Mouse (Mus musculus): Measurements from ENCODE around the gene Asb9. TPM values are rescaled to one million over a fixed set of nuclear protein-coding genes. Genes with fewer than 3 reads are reported as not detected.

The Asb9 gene
- not detected in 2 replicates for total RNA-seq (2015)
- not detected in 2 replicates for total RNA-seq (2017)

- no peak for ATAC-seq (replicated peaks; ENCODE audit: poor library complexity)
Observed at GRCm38 (mm10) chrX:164505709-164506498, at the start of gene Asb9. Gene Asb9, plus strand, starts transcription at chrX:164506327.

DNA sequence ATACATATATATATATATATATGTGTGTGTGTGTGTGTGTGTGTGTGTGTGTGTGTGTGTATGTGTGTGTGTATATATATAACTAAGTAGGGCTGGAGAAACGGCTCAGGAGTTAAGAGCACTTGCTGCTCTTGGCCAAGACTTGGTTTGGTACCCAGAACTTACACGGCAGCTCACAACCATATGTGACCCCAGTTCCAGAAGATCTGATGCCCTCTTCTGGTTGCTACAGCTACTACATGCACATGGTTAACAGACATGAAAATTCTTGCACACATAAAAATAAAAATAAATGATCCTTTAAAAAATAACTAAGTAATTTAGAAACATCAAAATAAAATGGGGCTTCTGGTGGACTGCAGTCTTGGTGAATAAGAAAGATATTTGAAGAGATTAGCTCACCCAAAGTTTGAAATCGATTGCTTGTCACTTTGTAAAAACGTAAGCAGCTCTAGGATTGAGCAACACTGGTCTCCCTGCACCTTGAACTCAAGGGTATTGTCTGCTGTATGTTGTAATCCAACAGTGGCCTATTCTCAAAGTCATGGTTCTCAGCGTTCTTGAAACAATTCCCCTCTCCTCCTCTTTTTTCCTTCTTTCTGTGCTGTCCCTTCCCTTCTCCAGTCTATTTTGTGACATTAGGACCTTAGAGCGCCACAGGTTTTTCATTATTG, 46.8 kb upstream of the Asb9 start:
- peak; percentile 69 for ATAC-seq (replicated peaks; ENCODE audit: poor library complexity)

- no peak for ATAC-seq (replicated peaks; ENCODE audit: poor library complexity)
Observed at GRCm38 (mm10) chrX:164502258-164502657, 3.9 kb upstream of the Asb9 start.

- no peak for ATAC-seq (replicated peaks; ENCODE audit: poor library complexity)
Observed at GRCm38 (mm10) chrX:164507068-164507467, 941 bp downstream of the Asb9 start.

DNA sequence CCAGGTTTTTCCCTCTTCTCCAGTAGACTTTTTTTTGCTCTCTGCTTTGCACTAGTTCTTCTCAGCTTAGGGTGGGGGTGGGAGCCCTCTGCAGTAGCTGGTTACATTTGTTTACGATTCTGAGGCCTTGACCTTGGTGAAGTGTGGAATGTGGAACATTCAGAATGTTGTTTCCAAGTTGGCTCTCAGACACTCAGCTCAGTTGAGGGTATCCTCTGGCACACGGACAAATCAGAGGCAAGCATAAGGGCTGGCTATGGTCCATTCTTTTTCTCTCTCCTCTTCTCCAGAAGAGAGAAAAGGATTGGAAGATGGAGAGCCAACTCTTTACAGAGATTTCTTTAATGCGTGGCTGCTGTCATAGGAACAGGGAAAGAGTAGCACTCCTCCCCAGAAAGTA, 2.6 kb downstream of the Asb9 start:
- ATAC-seq (replicated peaks; ENCODE audit: poor library complexity): no peak

DNA sequence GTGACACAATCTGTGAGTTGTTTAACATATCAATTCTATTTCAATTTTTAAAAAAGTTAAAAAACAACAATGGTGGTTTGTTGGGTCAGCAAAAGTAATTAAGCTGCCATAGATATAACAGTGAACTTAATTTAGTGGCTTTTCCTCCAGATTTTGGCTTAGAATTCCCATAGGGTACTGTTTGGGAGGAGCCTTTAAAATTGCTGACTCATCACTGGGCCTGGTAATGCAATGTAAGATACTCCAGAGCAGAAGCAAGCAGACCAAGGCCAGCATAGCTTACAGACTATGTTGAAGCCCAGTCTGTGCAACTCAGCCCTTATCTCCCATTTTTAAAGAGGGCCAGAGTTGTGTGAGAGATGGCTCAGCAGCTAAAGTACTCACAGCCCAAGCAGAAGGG, 16.0 kb downstream of the Asb9 start:
- ATAC-seq (replicated peaks; ENCODE audit: poor library complexity): no peak

- no peak for ATAC-seq (replicated peaks; ENCODE audit: poor library complexity)
Observed at GRCm38 (mm10) chrX:164526566-164526965, 20.4 kb downstream of the Asb9 start.

- peak; percentile 65; the same call in 1 of the 2 replicates for ATAC-seq (replicated peaks; ENCODE audit: poor library complexity)
Observed at GRCm38 (mm10) chrX:164541436-164542317, 35.5 kb downstream of the Asb9 start.

DNA sequence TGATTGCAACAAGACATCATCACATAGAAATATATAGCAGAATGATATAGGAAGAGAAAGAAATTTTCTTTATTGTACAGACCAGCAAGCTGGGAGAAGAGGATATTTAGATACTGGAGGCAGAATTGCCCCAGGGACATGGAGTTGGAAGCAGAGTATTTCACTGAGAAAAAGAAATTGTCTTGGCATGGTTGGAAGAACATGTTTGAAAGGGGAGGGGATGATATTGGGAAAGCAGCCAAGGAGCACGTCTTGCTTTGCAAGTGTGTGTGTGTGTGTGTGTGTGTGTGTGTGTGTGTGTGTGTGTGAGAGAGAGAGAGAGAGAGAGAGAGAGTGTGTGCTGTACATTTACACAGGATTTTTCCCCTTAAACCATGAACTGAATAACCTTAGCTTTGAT, 64.1 kb downstream of the Asb9 start:
- no peak for ATAC-seq (replicated peaks; ENCODE audit: poor library complexity)

DNA sequence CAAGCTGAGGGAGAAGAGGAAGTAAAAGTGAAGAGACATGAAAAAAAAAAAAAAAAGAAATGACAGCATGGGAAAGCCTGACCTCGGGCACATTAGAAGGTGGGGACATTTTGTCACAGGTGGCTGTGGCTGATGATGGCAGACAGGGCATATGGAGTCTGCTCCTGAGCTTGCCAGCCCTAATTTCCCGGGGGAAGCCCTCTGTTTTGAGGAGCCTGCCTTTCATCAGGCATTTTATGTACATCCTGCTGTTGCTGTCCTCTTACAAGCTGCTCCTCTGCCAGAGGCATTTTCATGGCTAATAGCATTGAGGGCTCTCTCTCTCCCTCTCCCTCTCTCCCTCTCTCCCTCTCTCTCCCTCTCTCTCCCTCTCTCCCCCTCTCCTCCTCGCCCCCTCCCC, 70.8 kb downstream of the Asb9 start:
- no peak for ATAC-seq (replicated peaks; ENCODE audit: poor library complexity)

Other genes starting within 250 kb of the Asb9 start
- 4.1 and 5.0 TPM in 2 replicates for gene Bmx, start 248.1 kb upstream of the Asb9 start, total RNA-seq (2015)
- 4.4 and 9.0 TPM in 2 replicates for gene Bmx, start 248.1 kb upstream of the Asb9 start, total RNA-seq (2017)
- 0.99 and 1.1 TPM in 2 replicates for gene Pir, start 237.0 kb upstream of the Asb9 start, total RNA-seq (2015)
- gene Pir, start 237.0 kb upstream of the Asb9 start, total RNA-seq (2017): 0.71 and 1.0 TPM in 2 replicates
- not detected in 2 replicates for gene Vegfd, start 132.9 kb upstream of the Asb9 start, total RNA-seq (2015)
- gene Vegfd, start 132.9 kb upstream of the Asb9 start, total RNA-seq (2017): not detected in 2 replicates
- 14.4 and 18.6 TPM in 2 replicates for gene Piga, start 86.5 kb upstream of the Asb9 start, total RNA-seq (2015)
- gene Piga, start 86.5 kb upstream of the Asb9 start, total RNA-seq (2017): 23.3 and 27.8 TPM in 2 replicates
- not detected in 2 replicates for gene Asb11, start 69.3 kb upstream of the Asb9 start, total RNA-seq (2015)
- gene Asb11, start 69.3 kb upstream of the Asb9 start, total RNA-seq (2017): not detected in 2 replicates

All from megakaryocyte progenitor cell, adult 5-6 weeks (primary cell).